Mouse (Mus musculus): ENCODE data around the gene Tex261. TPM values are rescaled to one million over a fixed set of nuclear protein-coding genes. Genes with fewer than 3 reads are reported as not detected.

Gene Tex261
- polyA plus RNA-seq, 1 experiment from 2014 or later: 75.4 TPM

DNA sequence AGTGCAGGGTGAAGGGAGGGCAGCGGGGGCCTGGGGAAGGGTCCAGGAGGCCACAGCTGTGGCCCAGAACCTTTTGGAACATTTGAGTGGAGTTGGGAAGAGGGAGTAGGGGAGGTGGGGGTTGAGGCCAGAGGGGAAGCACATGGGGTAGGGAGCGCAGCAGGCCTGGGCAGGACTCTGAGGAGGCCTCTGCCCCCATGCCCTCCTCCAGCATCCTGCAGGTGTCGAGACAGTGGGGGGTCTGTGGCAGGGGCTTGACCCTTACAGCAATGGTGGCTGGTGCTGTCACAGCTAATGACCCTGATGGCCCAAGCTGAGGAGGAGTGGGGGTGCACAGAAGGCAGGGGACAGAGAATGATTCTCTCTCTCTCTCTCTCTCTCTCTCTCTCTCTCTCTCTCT, 26.3 kb downstream of the Tex261 start:
- Histone ChIP-seq H3K36me3 (ENCODE audit: control insufficient read depth, insufficient read depth, low read length) (no peaks in the 10 kb centered on the region), H3K27me3 (ENCODE audit: control insufficient read depth, insufficient read depth, low read length) (0 out of 2 replicates have a peak, but pooled peaks cover 8% of the 10 kb centered on the region), H3K4me2 (replicated peaks; ENCODE audit: low read depth, low read length) (no peak overlapping the region), H3K4me3 (ENCODE audit: low read depth, low read length) (no peak overlapping the region), H3K27ac (ENCODE audit: low read length) (no peak overlapping the region), H3K9ac (replicated peaks; ENCODE audit: low read depth, low read length) (no peak overlapping the region), H3K9me3 (ENCODE audit: control insufficient read depth, low read depth, low read length) (no peaks in the 10 kb centered on the region), H3K4me1 (ENCODE audit: control insufficient read depth, insufficient read depth, low read length) (no peaks in the 10 kb centered on the region)
- no peak for ATAC-seq (ENCODE audit: insufficient number of reproducible peaks, insufficient read depth, low FRiP score, low read depth)
- WGBS: 64% methylated on average over 3 of the region's 3 CpGs

DNA sequence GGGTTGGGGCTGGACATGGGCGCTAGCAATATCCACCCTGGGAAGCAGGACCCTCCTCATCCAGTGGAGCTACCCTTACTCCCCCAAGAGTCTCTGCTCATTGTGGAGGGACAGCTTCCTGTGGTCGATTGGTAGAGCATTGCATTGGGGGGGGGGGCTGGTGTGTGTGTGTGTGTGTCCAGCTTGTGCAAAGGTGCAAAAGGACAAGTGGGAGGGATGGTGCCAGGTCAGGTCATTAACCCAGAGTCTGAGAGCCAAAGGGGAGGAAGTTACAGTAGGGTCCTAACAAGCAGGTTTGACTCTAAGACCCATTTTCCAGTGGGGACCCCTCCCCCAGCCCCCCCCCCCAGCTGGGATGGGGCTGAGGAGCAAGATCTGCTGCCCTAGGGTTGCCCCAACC, 30.1 kb downstream of the Tex261 start:
- Histone ChIP-seq H3K4me1 (ENCODE audit: control insufficient read depth, insufficient read depth, low read length) (no peaks in the 10 kb centered on the region), H3K36me3 (ENCODE audit: control insufficient read depth, insufficient read depth, low read length) (no peaks in the 10 kb centered on the region), H3K9ac (replicated peaks; ENCODE audit: low read depth, low read length) (no peak overlapping the region), H3K4me2 (replicated peaks; ENCODE audit: low read depth, low read length) (no peak overlapping the region), H3K27ac (ENCODE audit: low read length) (no peak overlapping the region), H3K4me3 (ENCODE audit: low read depth, low read length) (no peak overlapping the region), H3K9me3 (ENCODE audit: control insufficient read depth, low read depth, low read length) (no peaks in the 10 kb centered on the region), H3K27me3 (ENCODE audit: control insufficient read depth, insufficient read depth, low read length) (0 out of 2 replicates have a peak, but pooled peaks cover 3% of the 10 kb centered on the region)
- WGBS: 76% methylated on average over 2 of the region's 2 CpGs
- no peak for ATAC-seq (ENCODE audit: insufficient number of reproducible peaks, insufficient read depth, low FRiP score, low read depth)

DNA sequence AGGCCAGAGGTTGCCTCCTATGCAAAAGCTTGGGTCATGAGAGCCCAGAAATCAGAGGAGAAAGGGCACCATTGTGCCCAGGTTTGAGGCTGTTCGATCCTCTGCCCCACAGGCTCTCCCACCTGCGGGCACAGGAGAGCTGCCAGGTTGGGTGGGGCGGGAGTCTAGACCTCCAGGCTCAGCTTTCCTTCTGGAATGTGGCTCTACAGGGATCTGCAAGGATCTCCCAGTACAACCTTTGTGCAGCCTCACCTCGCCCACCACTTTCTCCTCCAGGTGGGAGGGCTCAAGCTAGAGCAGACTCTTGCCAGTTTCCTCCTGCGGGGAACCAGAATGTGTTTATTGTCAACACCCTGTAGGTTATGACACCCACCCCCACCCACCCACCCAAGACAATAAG, 31.1 kb downstream of the Tex261 start:
- Histone ChIP-seq H3K27me3 (ENCODE audit: control insufficient read depth, insufficient read depth, low read length) (0 out of 2 replicates have a peak, but pooled peaks cover 3% of the 10 kb centered on the region), H3K9me3 (ENCODE audit: control insufficient read depth, low read depth, low read length) (no peaks in the 10 kb centered on the region), H3K36me3 (ENCODE audit: control insufficient read depth, insufficient read depth, low read length) (no peaks in the 10 kb centered on the region), H3K4me2 (replicated peaks; ENCODE audit: low read depth, low read length) (no peak overlapping the region), H3K4me1 (ENCODE audit: control insufficient read depth, insufficient read depth, low read length) (no peaks in the 10 kb centered on the region), H3K4me3 (ENCODE audit: low read depth, low read length) (no peak overlapping the region), H3K9ac (replicated peaks; ENCODE audit: low read depth, low read length) (no peak overlapping the region), H3K27ac (ENCODE audit: low read length) (no peak overlapping the region)
- 42% methylated on average over 5 of the region's 5 CpGs for WGBS
- ATAC-seq (ENCODE audit: insufficient number of reproducible peaks, insufficient read depth, low FRiP score, low read depth): no peak

DNA sequence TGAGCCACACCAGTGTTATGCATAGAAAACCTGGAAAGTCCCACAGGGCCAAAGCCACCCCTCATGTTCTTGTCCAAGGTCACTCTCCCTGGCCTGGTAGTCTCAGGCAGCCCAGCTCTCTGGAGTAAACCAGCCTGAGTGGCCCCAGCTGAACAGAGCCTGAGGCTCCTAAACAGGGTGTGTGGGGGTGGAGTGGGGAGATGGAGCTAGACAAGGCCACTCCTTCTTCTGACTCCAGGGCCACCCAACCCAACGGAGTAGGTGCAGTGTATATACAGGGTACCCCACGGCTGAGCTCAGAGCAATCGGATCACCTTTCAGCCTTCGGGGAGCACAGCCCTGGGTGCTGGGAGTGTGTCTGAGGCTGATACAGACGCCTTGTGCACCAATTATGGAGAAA, 31.5 kb downstream of the Tex261 start:
- Histone ChIP-seq H3K36me3 (ENCODE audit: control insufficient read depth, insufficient read depth, low read length) (no peaks in the 10 kb centered on the region), H3K4me3 (ENCODE audit: low read depth, low read length) (no peak overlapping the region), H3K9me3 (ENCODE audit: control insufficient read depth, low read depth, low read length) (no peaks in the 10 kb centered on the region), H3K27ac (ENCODE audit: low read length) (no peak overlapping the region), H3K4me2 (replicated peaks; ENCODE audit: low read depth, low read length) (no peak overlapping the region), H3K27me3 (ENCODE audit: control insufficient read depth, insufficient read depth, low read length) (0 out of 2 replicates have a peak, but pooled peaks cover 3% of the 10 kb centered on the region), H3K9ac (replicated peaks; ENCODE audit: low read depth, low read length) (no peak overlapping the region), H3K4me1 (ENCODE audit: control insufficient read depth, insufficient read depth, low read length) (no peaks in the 10 kb centered on the region)
- 62% methylated on average over 5 of the region's 5 CpGs for WGBS
- ATAC-seq (ENCODE audit: insufficient number of reproducible peaks, insufficient read depth, low FRiP score, low read depth): 0 out of 2 replicates have a peak, but pooled peaks have one; percentile 38

DNA sequence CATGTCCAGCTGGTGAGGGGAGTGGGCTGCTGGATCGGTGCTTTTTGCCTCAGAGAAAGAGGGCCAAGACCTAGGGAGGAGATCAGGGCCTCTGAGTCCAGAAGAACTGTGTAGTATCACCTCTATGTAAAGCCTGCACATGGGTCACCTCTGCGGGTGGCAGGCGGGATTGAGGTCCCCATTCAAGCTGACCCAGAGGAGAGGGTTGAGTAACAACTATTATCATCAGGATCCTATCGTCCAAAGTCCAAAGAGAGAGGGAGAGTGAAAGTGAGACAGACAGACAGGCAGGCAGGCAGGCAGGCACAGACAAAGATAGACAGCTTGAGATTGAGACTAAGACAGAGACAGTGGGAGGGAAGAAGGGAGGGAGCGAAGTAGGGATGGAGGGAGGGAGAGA, 32.4 kb downstream of the Tex261 start:
- H3K27me3 ChIP-seq (ENCODE audit: control insufficient read depth, insufficient read depth, low read length): 0 out of 2 replicates have a peak, but pooled peaks cover 3% of the 10 kb centered on the region
- WGBS: 51% methylated on average over 5 of the region's 5 CpGs
- no peaks in the 10 kb centered on the region for H3K36me3 ChIP-seq (ENCODE audit: control insufficient read depth, insufficient read depth, low read length)
- no peaks in the 10 kb centered on the region for H3K4me1 ChIP-seq (ENCODE audit: control insufficient read depth, insufficient read depth, low read length)
- no peak for ATAC-seq (ENCODE audit: insufficient number of reproducible peaks, insufficient read depth, low FRiP score, low read depth)
- no peak overlapping the region for H3K4me2 ChIP-seq (replicated peaks; ENCODE audit: low read depth, low read length)
- H3K4me3 ChIP-seq (ENCODE audit: low read depth, low read length): no peak overlapping the region
- H3K9me3 ChIP-seq (ENCODE audit: control insufficient read depth, low read depth, low read length): no peaks in the 10 kb centered on the region
- no peak overlapping the region for H3K9ac ChIP-seq (replicated peaks; ENCODE audit: low read depth, low read length)
- no peak overlapping the region for H3K27ac ChIP-seq (ENCODE audit: low read length)

DNA sequence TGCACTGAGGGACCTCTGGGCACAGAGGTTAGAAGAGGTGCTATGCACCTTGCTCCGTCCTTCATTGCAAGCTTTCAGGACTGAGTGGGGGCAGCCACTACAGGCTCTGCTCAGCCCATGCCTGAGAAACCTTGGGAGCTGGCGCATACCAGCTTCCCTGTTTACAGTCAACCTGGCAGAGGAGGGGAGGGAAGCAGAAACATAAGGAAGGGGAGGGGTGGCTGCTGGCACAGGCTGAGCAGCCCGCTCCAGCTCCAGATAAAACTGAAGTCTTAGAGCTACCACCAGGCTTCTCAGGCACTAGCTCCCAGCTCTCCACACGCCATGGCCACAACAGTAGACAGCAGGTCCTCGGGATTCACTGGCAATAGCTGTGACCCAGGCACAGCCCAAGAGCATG, 32.9 kb downstream of the Tex261 start, which contains the start of gene Atp6v1b1:
Atp6v1b1 (plus strand) TSS at position 230 of the 400 bp plus-strand sequence.
- H3K27me3 ChIP-seq (ENCODE audit: control insufficient read depth, insufficient read depth, low read length): 0 out of 2 replicates have a peak, but pooled peaks cover 3% of the 10 kb centered on the region
- WGBS: 55% methylated on average over 5 of the region's 5 CpGs
- no peak within 1 kb of the TSS for H3K4me3 ChIP-seq (ENCODE audit: low read depth, low read length)
- no peaks in the 10 kb centered on the region for H3K9me3 ChIP-seq (ENCODE audit: control insufficient read depth, low read depth, low read length)
- H3K27ac ChIP-seq (ENCODE audit: low read length): no peak within 1 kb of the TSS
- H3K36me3 ChIP-seq (ENCODE audit: control insufficient read depth, insufficient read depth, low read length): no peaks in the 10 kb centered on the region
- no peaks in the 10 kb centered on the region for H3K4me1 ChIP-seq (ENCODE audit: control insufficient read depth, insufficient read depth, low read length)
- H3K9ac ChIP-seq (replicated peaks; ENCODE audit: low read depth, low read length): no peak within 1 kb of the TSS
- ATAC-seq (ENCODE audit: insufficient number of reproducible peaks, insufficient read depth, low FRiP score, low read depth): no peak
- H3K4me2 ChIP-seq (replicated peaks; ENCODE audit: low read depth, low read length): no peak within 1 kb of the TSS

DNA sequence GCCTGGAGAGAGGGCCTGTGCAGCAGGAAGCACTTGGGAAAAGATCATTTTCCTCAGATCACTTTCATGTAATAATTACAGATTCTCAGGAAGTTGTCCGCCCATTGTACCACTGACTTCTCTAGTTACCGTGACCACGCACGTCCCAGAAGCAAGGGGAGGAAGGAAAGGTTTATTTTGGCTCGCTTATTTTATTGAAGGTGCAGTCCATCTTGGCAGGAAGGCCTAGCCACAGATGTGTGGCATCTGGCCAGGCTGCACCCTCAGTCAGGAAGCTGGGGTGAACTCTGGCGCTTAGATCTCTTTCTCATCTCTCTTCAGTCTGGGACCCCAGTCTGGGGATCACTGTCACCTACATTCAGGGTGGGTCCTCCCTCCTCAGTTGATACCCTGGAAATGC, 37.0 kb downstream of the Tex261 start:
- H3K36me3 ChIP-seq (ENCODE audit: control insufficient read depth, insufficient read depth, low read length): no peaks in the 10 kb centered on the region
- H3K4me1 ChIP-seq (ENCODE audit: control insufficient read depth, insufficient read depth, low read length): no peaks in the 10 kb centered on the region
- no peaks in the 10 kb centered on the region for H3K27me3 ChIP-seq (ENCODE audit: control insufficient read depth, insufficient read depth, low read length)
- H3K4me2 ChIP-seq (replicated peaks; ENCODE audit: low read depth, low read length): no peak overlapping the region
- no peak overlapping the region for H3K27ac ChIP-seq (ENCODE audit: low read length)
- WGBS: 70% methylated on average over 6 of the region's 6 CpGs
- no peak overlapping the region for H3K4me3 ChIP-seq (ENCODE audit: low read depth, low read length)
- no peak for ATAC-seq (ENCODE audit: insufficient number of reproducible peaks, insufficient read depth, low FRiP score, low read depth)
- no peak overlapping the region for H3K9ac ChIP-seq (replicated peaks; ENCODE audit: low read depth, low read length)
- H3K9me3 ChIP-seq (ENCODE audit: control insufficient read depth, low read depth, low read length): peaks cover 4% of the 10 kb centered on the region; the same call in 1 of the 2 replicates

DNA sequence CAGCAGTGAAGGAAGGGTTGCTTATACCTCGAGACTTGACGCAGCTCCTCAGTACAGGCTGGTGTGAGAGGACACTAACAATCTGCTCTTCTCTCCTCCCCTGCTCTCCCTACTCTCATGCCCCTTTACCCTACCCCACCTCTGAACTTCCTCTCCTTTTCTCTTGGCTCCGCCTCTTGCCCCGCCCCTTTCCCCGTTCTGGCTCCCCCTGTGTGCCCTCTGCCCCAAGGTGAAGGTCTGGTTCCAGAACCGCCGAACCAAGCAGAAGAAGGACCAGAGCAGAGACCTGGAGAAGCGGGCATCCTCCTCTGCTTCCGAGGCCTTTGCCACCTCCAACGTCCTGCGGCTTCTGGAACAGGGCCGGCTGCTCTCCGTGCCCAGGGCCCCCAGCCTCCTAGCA, 38.3 kb downstream of the Tex261 start:
- ATAC-seq (ENCODE audit: insufficient number of reproducible peaks, insufficient read depth, low FRiP score, low read depth): no peak
- H3K4me3 ChIP-seq (ENCODE audit: low read depth, low read length): no peak overlapping the region
- H3K9me3 ChIP-seq (ENCODE audit: control insufficient read depth, low read depth, low read length): peaks cover 4% of the 10 kb centered on the region; the same call in 1 of the 2 replicates
- no peaks in the 10 kb centered on the region for H3K4me1 ChIP-seq (ENCODE audit: control insufficient read depth, insufficient read depth, low read length)
- no peak overlapping the region for H3K27ac ChIP-seq (ENCODE audit: low read length)
- H3K4me2 ChIP-seq (replicated peaks; ENCODE audit: low read depth, low read length): no peak overlapping the region
- H3K27me3 ChIP-seq (ENCODE audit: control insufficient read depth, insufficient read depth, low read length): no peaks in the 10 kb centered on the region
- no peak overlapping the region for H3K9ac ChIP-seq (replicated peaks; ENCODE audit: low read depth, low read length)
- H3K36me3 ChIP-seq (ENCODE audit: control insufficient read depth, insufficient read depth, low read length): no peaks in the 10 kb centered on the region
- WGBS: 33% methylated on average over 13 of the region's 13 CpGs

DNA sequence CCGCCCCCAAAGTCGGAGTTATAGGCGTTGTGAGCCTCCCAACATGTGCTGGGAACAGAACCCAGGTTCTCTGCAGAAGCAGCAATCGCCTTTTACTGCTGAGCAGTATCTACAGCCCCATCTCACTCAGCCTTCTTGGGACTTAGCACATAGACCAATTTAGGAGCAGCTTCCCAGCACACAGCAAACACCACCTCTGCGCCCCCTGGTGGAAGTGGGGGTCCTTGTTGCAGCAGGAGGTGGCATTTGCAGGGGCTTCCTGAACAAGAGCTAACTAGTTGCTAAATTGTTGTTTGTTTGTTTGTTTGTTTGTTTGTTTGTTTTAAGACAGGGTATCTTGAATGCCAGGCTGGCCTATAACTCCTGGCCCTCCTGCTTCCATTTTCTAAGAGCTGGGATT, 44.5 kb downstream of the Tex261 start:
- 27% methylated on average over 5 of the region's 5 CpGs for WGBS
- no peak for ATAC-seq (ENCODE audit: insufficient number of reproducible peaks, insufficient read depth, low FRiP score, low read depth)

More for the DNA sequence above, 44.5 kb downstream of the Tex261 start:
- Histone ChIP-seq H3K4me2 (replicated peaks; ENCODE audit: low read depth, low read length) (no peak overlapping the region), H3K9ac (replicated peaks; ENCODE audit: low read depth, low read length) (no peak overlapping the region), H3K4me3 (ENCODE audit: low read depth, low read length) (no peak overlapping the region), H3K27ac (ENCODE audit: low read length) (no peak overlapping the region), H3K27me3 (ENCODE audit: control insufficient read depth, insufficient read depth, low read length) (no peaks in the 10 kb centered on the region), H3K36me3 (ENCODE audit: control insufficient read depth, insufficient read depth, low read length) (no peaks in the 10 kb centered on the region), H3K9me3 (ENCODE audit: control insufficient read depth, low read depth, low read length) (peaks cover 4% of the 10 kb centered on the region; the same call in 1 of the 2 replicates), H3K4me1 (ENCODE audit: control insufficient read depth, insufficient read depth, low read length) (no peaks in the 10 kb centered on the region)

Data from stomach, embryonic 14.5 days (tissue).